Mouse (Mus musculus) lung, postnatal 4 days (tissue): Measurements from ENCODE around the gene Agap2.

Experiments used
- DNase-seq, 2 experiments: peaks; one replicate each; pipeline ENCODE4 v3.0.0; 2021

Gene Agap2

DNA sequence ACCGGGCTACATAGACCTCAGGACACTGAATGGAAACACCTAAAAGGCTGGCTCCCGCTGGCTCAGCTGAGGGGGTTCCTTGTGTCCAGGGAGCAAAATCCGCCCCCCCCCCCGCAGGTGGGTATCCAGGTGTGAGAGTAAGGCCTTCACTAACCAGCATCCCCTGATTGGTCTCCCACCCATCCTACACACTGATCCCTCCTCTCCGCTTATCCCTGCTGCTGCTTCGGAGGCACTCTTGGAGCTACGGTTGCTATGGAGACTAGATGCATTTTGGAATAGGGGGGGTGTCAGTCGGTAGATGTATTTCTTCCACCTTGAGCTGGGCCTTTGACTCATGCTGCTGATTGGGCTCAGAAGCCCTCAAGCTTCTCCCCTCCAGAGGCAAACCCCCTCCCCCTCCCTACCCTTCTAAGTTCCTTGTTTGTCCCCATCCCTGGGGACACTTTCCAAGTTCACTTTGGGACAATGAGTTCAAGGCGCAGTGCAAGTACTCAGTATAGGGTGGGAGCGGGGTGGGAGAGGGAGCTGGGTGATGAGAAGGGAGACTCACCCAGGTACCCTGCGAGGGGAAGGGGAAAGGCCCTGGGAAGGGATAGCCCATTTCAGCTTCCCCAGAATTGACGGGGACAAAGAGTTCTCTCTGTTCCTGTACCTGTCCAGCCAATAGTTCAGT is 3.1 kb downstream of the Agap2 start:
- DNase-seq = no peak

- DNase-seq = peak in 1 of 2 experiments; percentile 20
These were observed 3.8 kb downstream of the Agap2 start for GRCm38 (mm10) chr10:127078677-127079575.

- peak in 1 of 2 experiments; percentile 37 for DNase-seq
These were observed 4.7 kb downstream of the Agap2 start for GRCm38 (mm10) chr10:127079665-127080391.

DNA sequence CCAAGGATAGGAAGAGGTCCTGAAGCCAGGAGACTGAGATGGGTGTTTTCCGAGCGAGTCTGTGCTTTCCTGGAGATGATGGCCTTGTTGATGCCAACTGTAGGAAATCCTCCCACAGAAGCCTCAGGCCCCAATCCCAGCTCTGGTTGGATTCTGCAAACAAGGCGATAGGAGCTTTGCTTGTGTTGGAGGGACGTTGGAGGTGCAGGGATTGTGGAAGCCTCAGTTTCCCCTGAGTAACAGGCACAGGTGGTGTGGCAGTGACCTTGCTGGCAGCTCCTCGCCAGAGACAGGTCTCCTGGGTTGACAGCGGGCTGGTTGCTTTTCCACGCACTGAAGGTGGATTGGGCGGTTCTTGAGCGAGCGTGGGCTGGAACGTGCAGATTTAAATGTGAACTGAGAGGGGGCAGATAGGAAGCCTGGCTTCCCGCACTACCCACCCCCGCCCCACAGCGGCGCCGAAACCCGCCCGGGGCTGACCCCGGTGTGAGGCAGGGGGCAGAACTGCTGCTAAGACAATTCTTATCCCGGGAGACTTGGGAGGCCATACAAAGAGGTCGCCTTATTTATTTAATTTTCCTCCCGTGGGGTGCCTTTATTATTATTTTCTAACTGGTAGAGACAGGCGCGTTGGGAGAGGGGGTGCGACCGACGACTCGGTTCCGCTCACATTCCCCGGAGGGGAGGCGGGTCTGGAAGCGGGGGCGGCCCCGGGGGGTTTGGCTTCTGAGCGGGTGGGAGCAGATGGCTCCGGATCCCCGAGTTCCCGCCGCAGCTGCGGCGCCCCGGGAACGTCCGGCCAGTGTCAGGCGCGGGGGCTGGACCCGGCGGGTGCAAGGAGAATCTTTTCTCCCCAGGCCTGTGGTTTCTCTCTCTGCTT is 6.1 kb downstream of the Agap2 start:
- DNase-seq = no peak

DNA sequence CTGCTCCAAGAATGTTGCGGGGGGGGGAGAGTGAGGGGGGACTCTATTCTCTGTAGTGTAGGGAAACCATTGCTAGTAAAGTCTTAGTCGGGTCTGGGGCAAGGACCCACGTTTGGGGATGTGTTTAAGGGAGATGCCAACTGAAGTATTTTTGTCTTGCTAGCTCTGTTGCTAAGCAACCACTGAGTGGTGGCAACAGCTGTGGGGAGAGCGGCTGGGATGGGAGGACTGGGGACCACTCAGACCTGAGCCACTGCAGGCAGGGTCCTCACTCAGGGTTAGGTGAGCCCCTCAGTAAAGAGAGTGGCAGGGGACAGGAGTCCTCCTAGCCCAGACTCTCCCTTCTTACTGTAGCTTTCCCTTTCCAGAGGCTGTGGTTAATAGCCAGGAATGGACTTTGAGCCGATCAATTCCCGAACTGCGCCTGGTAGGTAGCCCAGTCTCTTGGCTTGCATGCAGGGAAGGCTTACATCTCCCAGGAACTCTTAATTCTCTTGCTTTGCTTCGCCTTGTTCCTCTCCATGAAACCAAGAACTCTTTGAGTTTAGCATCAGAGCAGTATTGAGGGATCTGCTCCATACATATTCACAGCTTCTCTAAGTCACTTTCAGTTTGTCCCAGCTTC is 7.0 kb downstream of the Agap2 start:
- no peak for DNase-seq

DNA sequence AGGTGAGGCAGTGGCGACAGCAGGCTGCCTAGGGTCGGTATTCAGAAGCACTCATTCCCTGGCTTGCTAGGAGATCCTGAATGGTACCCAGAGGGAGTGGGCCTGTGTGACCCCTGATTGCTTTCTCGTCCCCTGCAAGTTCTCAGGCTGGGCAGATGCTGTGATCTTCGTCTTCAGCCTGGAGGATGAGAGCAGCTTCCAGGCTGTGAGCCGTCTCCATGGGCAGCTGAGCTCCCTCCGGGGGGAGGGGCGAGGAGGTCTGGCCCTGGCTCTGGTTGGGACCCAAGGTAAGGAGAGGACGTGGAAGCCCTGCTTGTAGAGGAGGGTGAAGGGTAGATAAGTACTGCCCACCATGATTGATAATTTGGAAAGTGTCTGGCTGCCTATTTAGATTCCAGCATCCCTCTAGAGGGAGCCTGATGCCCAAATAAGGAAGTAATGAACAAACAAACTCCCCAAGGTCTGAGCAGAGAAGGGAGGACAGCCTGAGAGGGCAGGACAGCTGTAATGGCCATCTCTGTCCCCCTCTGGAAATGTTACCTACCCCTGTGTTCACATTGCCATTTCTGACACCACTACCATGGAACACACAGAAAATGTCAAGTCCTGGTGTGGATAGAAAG is 8.3 kb downstream of the Agap2 start:
- no peak for DNase-seq

GRCm38 (mm10) chr10:127083915-127084306 is 8.8 kb downstream of the Agap2 start:
- DNase-seq = no peak

GRCm38 (mm10) chr10:127085052-127085451 is 10.0 kb downstream of the Agap2 start:
- DNase-seq = no peak

GRCm38 (mm10) chr10:127085633-127086032 is 10.5 kb downstream of the Agap2 start:
- DNase-seq = no peak

DNA sequence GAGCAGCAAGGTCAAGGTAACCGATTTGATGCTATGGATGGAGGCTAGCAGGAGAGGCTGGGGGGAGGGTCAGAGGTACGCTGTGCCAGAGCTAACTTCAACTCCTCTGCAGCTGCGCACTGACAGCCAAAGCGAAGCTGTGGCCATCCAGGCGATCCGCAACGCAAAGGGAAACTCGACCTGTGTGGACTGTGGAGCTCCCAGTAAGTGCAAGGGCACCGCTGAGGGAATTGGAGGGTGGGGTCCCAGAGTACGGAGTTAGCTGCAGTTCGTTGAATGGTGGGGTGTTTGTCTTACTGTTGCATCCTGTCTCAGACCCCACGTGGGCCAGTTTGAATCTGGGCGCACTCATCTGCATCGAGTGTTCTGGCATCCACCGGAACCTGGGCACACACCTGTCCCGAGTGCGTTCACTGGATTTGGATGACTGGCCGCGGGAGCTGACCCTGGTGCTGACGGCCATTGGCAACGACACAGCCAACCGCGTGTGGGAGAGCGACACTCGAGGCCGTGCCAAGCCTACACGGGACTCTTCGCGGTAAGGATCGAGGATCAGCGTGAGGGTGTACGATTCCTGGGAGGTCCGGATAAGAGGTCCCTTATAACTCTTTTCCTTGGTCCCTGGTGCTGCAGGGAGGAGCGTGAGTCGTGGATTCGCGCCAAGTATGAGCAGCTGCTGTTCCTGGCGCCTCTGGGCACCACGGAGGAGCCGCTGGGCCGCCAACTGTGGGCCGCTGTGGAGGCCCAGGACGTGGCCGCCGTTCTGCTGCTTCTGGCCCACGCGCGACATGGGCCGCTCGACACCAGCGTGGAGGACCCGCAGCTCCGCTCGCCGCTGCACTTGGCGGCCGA is 15.7 kb downstream of the Agap2 start:
- peak; percentile 71 to 72 for DNase-seq

DNA sequence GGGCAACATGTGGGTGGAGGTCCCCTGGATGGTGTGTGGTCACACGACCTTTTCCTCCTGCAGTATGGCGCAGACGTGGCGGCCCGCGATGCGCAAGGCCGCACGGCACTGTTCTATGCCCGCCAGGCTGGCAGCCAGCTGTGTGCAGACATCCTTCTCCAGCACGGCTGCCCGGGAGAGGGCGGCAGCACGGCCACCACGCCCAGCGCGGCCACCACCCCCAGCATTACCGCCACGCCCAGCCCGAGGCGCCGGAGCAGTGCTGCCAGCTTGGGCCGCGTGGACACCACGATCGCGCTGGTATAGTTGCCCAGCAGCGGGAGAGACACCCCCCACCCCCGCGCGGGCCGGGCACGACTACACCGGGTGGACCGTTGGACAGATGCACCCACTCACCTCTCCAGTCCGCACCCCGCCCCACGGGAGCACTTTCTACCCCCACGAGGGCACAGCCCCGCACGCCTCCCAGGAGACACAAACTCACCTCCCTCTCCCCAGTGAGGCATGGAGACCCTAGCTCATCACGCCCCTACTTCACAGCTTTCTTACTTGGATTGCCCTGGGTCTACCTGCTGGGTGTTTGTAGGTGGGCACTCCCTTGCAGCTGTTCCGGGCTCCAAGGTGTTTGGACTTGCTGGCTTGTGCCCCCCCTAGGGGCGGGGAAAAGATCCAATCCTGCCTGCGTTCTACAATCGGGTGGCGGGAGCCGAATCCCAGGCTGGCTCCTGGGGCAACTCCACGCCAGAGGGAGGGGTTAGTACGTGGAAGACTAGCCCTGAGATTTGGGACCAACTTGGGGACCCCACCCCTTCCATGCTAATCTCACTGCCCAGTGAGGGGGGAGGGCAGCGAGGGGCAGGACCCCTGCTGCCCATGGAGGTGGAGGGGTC is 16.7 kb downstream of the Agap2 start:
- peak; percentile 55 to 66 for DNase-seq

GRCm38 (mm10) chr10:127092742-127093141 is 17.7 kb downstream of the Agap2 start:
- DNase-seq = no peak

- DNase-seq = peak; percentile 49 to 60
These were observed 19.3 kb downstream of the Agap2 start for GRCm38 (mm10) chr10:127094382-127094802.

DNA sequence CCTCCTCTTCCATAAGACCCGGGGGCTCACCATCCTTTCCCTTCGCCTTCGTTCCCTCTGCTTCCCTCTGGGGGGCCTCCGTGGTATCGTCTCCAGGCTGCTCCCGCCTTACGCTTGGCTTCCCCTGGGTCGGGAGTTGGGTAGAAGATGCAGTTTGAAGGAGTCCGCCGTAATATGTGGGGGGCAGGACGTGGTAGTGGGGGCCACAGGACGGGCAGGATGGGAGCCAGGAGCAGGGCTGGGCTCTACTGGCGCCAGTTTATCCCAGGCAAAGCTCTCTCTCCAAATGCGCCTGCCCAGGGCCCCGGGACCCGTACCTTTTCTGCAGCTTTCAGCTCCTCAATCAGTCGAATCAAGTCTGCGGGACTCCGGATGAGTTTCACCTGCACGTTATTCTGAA is 23.4 kb downstream of the Agap2 start:
- no peak for DNase-seq

DNA sequence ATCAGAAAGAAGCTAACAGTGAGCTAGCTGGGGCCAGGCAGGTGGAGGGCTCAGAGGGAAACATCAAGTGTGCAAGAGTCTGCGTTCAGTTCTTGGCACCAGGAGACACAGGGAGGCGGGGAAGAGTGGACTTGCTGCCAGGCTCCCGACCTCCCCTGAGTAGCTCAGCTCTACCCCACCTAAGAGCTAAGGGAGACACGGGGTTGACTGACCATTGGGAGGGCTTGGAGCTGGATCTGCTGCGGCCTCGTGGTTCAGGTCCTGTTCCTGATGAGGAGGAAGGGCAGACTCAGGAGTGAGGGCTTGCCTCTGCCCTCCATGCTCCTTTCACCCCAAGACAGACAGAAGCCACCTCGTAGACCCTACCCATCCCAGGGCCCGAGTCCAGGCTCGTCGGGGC is 24.1 kb downstream of the Agap2 start:
- DNase-seq = peak in 1 of 2 experiments; percentile 21

DNA sequence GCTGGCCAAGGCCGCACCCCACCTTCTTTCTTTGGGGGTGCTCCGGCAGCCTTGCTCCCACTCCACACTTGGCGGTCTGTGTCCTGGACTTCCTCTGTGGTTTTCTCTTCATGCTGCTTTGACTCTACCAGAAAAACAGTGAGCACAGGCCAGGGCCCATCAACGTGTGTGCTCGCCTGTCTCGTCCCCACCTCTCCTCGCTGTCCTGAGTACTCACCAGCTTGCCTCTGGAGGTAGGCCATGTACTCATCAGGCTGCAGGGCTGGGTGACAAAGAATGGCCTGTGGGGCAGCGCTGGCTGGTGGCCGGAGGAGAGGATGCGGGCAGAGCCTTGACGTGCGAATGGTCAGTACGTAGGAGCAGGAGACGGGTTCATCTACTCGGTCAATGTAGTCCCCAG is 24.8 kb downstream of the Agap2 start:
- DNase-seq = no peak

DNA sequence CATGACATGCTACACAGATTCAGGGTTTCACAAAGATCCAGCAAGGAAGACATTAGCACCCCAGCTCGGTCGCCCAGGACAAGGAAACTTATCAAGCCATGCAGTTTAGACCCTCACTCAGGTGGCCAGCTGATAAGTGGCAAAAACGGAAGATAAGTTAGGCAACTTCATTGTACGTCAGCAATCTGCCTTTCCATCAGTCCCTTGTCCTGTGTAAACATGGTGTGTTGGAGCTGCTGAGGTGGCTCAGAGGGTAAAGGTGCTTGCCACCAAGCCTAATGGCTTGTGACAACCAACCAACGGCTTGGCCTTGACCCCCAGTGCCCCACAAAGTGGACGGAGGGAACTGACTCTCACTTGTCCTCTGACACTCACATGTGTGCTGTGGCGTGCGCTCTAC is 25.3 kb downstream of the Agap2 start:
- DNase-seq = no peak

GRCm38 (mm10) chr10:127101151-127101550 is 26.1 kb downstream of the Agap2 start:
- DNase-seq = no peak

GRCm38 (mm10) chr10:127103631-127104030 is 28.5 kb downstream of the Agap2 start:
- DNase-seq = peak in 1 of 2 experiments; percentile 9
